Mouse (Mus musculus): Measurements from ENCODE around the gene Cbln1. TPM values are rescaled to one million over a fixed set of nuclear protein-coding genes. Genes with fewer than 3 reads are reported as not detected.
A peak's percentile ranks its signal among the peaks of the same experiment; 100 is the strongest.

Cbln1 gene
- 0.17 and 0.27 TPM in 2 replicates for polyA plus RNA-seq (2016; fragmentation: Nextera tagmentation; extraction: Ambion mirVana)

DNA sequence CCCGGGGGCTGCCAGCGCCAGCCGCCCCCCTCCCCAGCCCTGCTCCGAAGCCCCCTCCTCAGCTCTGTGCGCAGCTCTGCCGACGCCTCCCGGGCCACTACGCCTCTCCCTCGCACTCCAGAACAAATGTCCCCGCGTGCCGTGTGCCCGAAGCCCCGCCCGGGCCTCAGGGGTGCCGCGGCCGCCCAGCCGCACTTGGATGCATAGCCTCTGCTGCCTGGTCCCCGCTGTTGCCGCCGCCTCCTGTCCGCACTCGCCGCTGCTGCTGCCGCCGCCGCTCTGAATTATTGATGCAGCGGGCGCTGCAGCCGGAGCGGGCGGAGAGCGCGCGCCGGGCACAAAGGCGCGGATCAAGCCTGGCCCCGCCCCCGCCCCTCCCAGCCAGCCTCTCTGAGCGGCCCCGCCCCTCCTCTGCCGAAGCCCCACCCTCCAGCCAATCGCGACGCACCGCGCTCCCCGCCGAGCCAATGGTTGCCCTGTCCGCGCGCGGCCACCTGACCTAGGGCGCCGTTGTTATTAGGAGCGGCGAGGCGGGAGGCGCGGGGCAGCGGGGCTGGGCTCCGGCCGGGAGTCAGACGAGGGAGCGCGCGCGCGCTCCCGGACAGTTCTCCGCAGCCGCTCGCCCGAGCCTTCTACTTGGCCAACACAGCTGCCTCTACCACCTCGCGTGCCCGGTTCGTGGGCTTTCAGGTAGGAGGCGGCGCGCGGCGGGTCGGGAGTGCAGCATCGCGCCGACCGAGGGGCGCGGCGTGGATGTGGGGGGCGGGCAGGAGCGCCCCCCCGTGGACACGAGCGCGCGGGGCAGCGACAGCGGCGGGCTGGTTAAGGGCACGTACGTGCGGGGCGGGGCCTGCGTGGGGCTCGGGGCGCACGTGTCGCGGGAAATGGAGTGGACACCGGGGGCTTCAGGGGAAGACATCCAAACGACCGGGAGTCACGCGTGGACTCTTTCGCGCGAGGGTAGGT, at the start of gene Cbln1:
Cbln1 (minus strand) TSS at position 339 of the 966 bp plus-strand sequence.
- WGBS, result under 1% methylated on average over 118 of the region's 122 CpGs
- ATAC-seq (ENCODE audit: insufficient number of reproducible peaks, low FRiP score), result peak; percentile 92

DNA sequence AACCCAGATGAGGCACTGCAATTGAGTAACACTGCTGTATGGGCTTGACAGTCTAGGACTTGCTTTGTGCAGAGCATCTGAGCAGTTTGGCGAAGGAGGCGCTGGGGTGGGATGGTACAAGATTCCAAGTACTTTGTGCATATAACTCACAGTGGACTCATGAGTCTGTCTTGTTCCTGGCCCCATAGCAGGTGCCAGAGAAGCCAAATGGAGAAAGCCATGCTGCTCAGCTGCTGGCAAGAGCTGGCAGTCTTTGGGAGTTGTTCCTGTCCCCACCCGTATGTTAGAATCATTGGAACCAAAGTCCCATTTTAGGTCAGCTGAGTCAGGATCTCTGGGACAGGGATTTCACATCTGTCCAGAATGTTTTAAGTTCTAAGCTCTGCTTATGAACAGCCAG, 44.7 kb upstream of the Cbln1 start:
- Histone ChIP-seq H3K4me2 (no peak overlapping the region), H3K27me3 (replicated peaks) (no peaks in the 10 kb centered on the region), H3K9me3 (replicated peaks) (no peaks in the 10 kb centered on the region), H3K36me3 (no peaks in the 10 kb centered on the region), H3K9ac (no peak overlapping the region), H3K4me1 (replicated peaks) (no peaks in the 10 kb centered on the region), H3K4me3 (no peak overlapping the region), H3K27ac (ENCODE audit: poor library complexity, severe bottlenecking) (no peak overlapping the region)
- WGBS, result 86% methylated on average over 3 of the region's 3 CpGs
- no peak for ATAC-seq (ENCODE audit: insufficient number of reproducible peaks, low FRiP score)

More for the DNA sequence above, at the start of gene Cbln1:
- Histone ChIP-seq H3K4me3 (peak within 1 kb of the TSS; percentile 61), H3K27me3 (replicated peaks) (peaks cover 85% of the 10 kb centered on the region), H3K27ac (ENCODE audit: poor library complexity, severe bottlenecking) (no peak within 1 kb of the TSS), H3K36me3 (no peaks in the 10 kb centered on the region), H3K4me1 (replicated peaks) (peaks cover 42% of the 10 kb centered on the region), H3K9me3 (replicated peaks) (no peaks in the 10 kb centered on the region), H3K9ac (peak within 1 kb of the TSS; percentile 38; the same call in 1 of the 2 replicates), H3K4me2 (peak within 1 kb of the TSS; percentile 99)

DNA sequence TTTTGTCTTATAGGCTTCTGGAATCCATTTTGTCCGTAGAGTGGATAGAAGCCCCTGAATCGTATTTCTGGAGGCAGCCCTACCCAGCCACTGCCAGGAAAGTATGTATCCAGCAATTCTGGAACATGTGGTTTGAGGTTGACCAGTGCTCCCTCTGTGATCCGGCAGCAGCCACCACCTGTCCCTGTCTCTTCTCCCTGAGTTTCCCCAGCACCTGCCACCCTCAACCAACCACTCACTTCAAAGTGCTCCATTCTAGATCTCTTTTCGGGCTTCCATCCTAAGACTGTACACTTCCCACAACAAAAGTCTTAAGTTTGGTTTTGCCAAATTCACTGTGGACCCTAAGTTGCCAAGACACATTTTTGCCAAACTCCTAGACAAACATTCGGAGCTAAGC, 41.4 kb upstream of the Cbln1 start:
- no peaks in the 10 kb centered on the region for H3K9me3 ChIP-seq (replicated peaks)
- WGBS, result 79% methylated on average over 5 of the region's 5 CpGs
- no peak overlapping the region for H3K27ac ChIP-seq (ENCODE audit: poor library complexity, severe bottlenecking)
- no peaks in the 10 kb centered on the region for H3K4me1 ChIP-seq (replicated peaks)
- no peak overlapping the region for H3K9ac ChIP-seq
- ATAC-seq (ENCODE audit: insufficient number of reproducible peaks, low FRiP score), result no peak
- H3K4me2 ChIP-seq, result no peak overlapping the region
- H3K4me3 ChIP-seq, result no peak overlapping the region
- H3K27me3 ChIP-seq (replicated peaks), result no peaks in the 10 kb centered on the region
- no peaks in the 10 kb centered on the region for H3K36me3 ChIP-seq

DNA sequence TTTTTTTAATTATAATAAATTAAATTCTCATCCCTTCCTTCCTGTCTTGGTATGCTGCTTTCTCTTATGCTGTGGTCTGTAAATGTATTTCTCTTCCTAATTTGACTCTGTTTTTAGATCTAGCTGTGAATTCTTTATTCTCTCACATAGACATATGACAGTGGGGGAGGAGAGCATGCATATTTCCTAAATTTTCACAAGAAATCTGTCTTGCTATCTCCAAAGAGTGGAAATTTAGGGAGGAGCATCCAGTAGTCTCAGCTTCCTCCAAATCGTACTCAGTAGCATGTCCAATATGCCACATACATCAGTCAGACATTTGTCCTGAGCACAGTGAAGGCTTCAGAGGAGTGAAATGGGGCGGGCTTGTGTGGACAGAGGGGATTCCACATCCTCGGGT, 40.9 kb upstream of the Cbln1 start:
- Histone ChIP-seq H3K27me3 (replicated peaks) (no peaks in the 10 kb centered on the region), H3K27ac (ENCODE audit: poor library complexity, severe bottlenecking) (no peak overlapping the region), H3K9me3 (replicated peaks) (no peaks in the 10 kb centered on the region), H3K4me3 (no peak overlapping the region), H3K36me3 (no peaks in the 10 kb centered on the region), H3K4me2 (no peak overlapping the region), H3K9ac (no peak overlapping the region), H3K4me1 (replicated peaks) (no peaks in the 10 kb centered on the region)
- 81% methylated on average over 3 of the region's 3 CpGs for WGBS
- ATAC-seq (ENCODE audit: insufficient number of reproducible peaks, low FRiP score), result no peak

DNA sequence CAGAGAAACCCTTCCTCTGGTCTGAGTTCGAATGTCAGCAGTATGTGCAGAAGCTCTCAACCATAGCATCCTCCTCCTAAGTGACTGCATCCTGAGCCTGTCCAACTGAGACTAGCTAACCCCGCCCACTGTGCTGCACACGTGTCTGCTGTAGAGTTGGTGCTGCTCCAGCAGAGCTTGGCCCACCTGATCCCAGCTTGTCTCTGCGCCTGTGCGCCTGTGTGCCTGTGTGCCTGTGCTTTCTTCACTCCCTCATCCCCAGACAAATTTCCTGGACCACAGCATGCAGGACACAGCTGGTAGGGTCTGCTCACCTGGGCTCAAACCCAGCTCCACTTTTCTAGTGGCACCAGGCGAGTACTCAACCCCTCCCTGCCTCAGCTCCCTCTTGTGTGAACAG, 40.2 kb upstream of the Cbln1 start:
- no peaks in the 10 kb centered on the region for H3K4me1 ChIP-seq (replicated peaks)
- ATAC-seq (ENCODE audit: insufficient number of reproducible peaks, low FRiP score), result no peak
- WGBS, result 84% methylated on average over 6 of the region's 6 CpGs
- no peaks in the 10 kb centered on the region for H3K27me3 ChIP-seq (replicated peaks)
- H3K9ac ChIP-seq, result no peak overlapping the region
- H3K4me2 ChIP-seq, result no peak overlapping the region
- H3K36me3 ChIP-seq, result no peaks in the 10 kb centered on the region
- no peaks in the 10 kb centered on the region for H3K9me3 ChIP-seq (replicated peaks)
- H3K27ac ChIP-seq (ENCODE audit: poor library complexity, severe bottlenecking), result no peak overlapping the region
- H3K4me3 ChIP-seq, result no peak overlapping the region

DNA sequence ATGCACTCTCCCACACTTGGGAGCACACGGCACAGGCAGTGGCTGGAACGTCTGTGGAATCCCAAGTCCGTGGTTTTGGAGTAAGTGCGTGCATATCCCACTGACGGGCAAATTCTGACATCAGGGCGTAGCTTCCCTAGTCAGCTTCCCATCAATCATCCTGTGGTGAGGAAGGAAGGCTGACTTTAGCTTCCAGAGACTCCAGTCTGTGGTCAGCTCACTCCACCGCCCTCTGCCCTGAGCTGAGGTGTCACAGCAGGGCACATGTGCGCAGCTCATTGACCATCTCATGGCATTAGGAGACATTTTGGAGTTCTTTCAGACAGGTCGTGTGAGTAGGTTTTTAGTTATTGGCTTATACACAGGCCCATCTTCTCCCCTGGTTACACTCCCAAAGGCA, 34.6 kb upstream of the Cbln1 start:
- H3K9me3 ChIP-seq (replicated peaks), result no peaks in the 10 kb centered on the region
- no peak overlapping the region for H3K9ac ChIP-seq
- WGBS, result 50% methylated on average over 9 of the region's 9 CpGs
- no peak overlapping the region for H3K4me3 ChIP-seq
- H3K27ac ChIP-seq (ENCODE audit: poor library complexity, severe bottlenecking), result no peak overlapping the region
- no peak for ATAC-seq (ENCODE audit: insufficient number of reproducible peaks, low FRiP score)
- H3K36me3 ChIP-seq, result no peaks in the 10 kb centered on the region
- H3K27me3 ChIP-seq (replicated peaks), result no peaks in the 10 kb centered on the region
- H3K4me2 ChIP-seq, result no peak overlapping the region
- H3K4me1 ChIP-seq (replicated peaks), result no peaks in the 10 kb centered on the region

DNA sequence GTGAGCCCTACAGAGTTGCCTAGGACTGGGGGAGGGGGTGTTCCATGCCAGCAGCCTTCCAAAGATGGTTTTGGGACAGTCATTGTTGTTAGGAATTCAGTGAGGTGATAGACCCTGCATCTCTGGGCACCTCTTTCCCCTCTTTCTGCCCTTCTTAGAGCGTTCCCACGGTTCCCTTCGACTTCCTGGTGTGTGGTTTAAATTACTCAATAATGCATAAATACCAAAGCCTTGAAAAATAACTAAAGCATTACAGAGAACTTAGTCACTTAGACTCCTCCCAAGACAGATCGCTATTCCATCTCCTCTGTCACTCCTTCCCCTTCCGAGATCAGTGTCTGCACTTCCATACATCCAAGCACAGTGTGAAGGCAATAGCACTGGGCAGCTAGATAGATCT, 32.0 kb upstream of the Cbln1 start:
- no peak for ATAC-seq (ENCODE audit: insufficient number of reproducible peaks, low FRiP score)
- no peaks in the 10 kb centered on the region for H3K9me3 ChIP-seq (replicated peaks)
- H3K36me3 ChIP-seq, result no peaks in the 10 kb centered on the region
- no peaks in the 10 kb centered on the region for H3K4me1 ChIP-seq (replicated peaks)
- H3K27ac ChIP-seq (ENCODE audit: poor library complexity, severe bottlenecking), result no peak overlapping the region
- H3K27me3 ChIP-seq (replicated peaks), result no peaks in the 10 kb centered on the region; the same call in 1 of the 2 replicates
- WGBS, result 76% methylated on average over 5 of the region's 5 CpGs
- no peak overlapping the region for H3K4me3 ChIP-seq
- H3K9ac ChIP-seq, result no peak overlapping the region
- H3K4me2 ChIP-seq, result no peak overlapping the region

DNA sequence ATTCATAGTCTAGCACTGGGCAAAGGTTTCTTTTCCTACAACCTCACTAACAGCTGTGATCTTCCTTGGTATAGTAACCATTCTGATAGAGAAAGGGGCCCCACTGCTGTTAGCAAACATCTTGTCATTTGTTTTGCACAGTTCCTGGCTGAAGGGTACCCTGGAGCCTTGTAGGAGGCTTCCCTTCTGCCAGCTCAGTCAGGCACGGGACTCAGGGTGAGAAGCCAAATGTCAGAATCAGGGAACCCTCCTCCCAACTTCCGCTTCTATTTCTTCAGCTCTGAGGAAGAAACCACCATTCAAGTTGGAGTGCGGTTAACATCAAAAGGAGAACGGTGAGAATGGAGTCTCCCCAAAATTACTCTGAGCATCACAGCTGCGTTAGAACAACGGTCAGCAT, 30.3 kb upstream of the Cbln1 start:
- 67% methylated on average over 6 of the region's 6 CpGs for WGBS

DNA sequence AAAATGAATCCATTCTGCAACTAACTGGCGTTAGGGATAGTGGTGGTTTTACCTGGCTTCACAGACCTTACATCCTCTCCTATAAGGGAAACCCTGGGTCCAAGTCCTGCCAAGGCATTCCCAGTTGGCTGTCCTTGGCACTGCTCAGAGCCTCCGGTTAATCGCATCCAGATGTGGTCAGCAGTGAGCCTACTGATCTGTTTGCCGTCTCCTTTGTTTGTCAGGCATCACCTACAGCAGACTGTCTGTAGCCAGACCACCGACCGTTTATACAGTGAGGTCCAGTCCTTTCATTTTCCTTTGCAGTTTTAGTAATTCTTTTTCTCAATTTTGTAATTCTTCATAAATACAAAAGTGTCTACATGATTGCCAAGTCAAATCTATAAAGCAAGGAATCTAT, 25.2 kb upstream of the Cbln1 start:
- Histone ChIP-seq H3K27me3 (replicated peaks) (no peaks in the 10 kb centered on the region; the same call in 1 of the 2 replicates), H3K27ac (ENCODE audit: poor library complexity, severe bottlenecking) (no peak overlapping the region), H3K4me2 (no peak overlapping the region), H3K9ac (no peak overlapping the region), H3K4me3 (no peak overlapping the region), H3K9me3 (replicated peaks) (no peaks in the 10 kb centered on the region), H3K4me1 (replicated peaks) (peaks cover 3% of the 10 kb centered on the region; the same call in 1 of the 2 replicates), H3K36me3 (no peaks in the 10 kb centered on the region)
- WGBS, result 61% methylated on average over 6 of the region's 6 CpGs
- no peak for ATAC-seq (ENCODE audit: insufficient number of reproducible peaks, low FRiP score)

More for the DNA sequence above, 30.3 kb upstream of the Cbln1 start:
- Histone ChIP-seq H3K9ac (no peak overlapping the region), H3K4me1 (replicated peaks) (no peaks in the 10 kb centered on the region), H3K4me2 (no peak overlapping the region), H3K27ac (ENCODE audit: poor library complexity, severe bottlenecking) (no peak overlapping the region), H3K27me3 (replicated peaks) (no peaks in the 10 kb centered on the region; the same call in 1 of the 2 replicates), H3K36me3 (no peaks in the 10 kb centered on the region), H3K9me3 (replicated peaks) (no peaks in the 10 kb centered on the region), H3K4me3 (no peak overlapping the region)
- no peak for ATAC-seq (ENCODE audit: insufficient number of reproducible peaks, low FRiP score)

DNA sequence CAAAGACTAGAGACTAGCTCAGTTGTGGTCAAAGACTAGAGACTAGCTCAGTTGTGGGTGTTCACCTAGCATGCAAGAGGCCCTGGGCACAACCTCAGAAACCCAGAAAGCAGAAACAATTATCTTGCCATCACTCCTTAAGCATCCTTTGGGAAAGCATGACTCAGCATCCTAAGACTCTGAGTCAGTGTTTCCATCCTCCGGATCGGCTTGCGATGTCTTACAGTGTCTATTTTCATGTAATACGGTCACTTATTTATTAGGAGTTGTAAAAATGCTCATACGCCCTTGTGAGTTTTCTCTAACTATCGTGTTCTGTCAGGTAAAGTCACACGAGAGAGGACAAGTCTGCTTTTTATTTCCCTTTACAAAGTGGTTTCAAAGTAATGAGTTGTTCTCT, 24.1 kb upstream of the Cbln1 start:
- Histone ChIP-seq H3K9me3 (replicated peaks) (no peaks in the 10 kb centered on the region), H3K36me3 (no peaks in the 10 kb centered on the region), H3K4me2 (no peak overlapping the region), H3K27me3 (replicated peaks) (no peaks in the 10 kb centered on the region; the same call in 1 of the 2 replicates), H3K4me1 (replicated peaks) (peaks cover 3% of the 10 kb centered on the region; the same call in 1 of the 2 replicates), H3K4me3 (no peak overlapping the region), H3K27ac (ENCODE audit: poor library complexity, severe bottlenecking) (no peak overlapping the region), H3K9ac (no peak overlapping the region)
- ATAC-seq (ENCODE audit: insufficient number of reproducible peaks, low FRiP score), result no peak
- 87% methylated on average over 7 of the region's 7 CpGs for WGBS

DNA sequence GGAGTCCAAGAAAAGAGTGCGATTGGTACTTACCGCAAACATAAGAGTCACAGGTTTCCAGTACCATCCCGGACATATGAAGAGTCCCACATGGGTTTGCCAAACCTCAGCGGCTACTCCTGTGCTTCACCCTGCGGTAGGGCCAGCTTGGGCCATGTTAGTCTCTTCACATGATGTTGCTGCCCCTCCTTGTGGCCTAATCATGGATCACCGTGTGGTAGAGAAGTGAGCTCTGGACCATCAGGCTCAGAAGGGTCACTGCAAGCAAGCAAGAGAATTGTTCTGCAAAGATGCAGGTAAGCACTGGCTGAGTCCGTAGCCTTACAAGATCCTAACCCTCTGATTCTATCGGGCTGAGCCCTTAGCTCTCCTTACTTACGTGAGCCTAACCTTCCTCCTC, 22.5 kb upstream of the Cbln1 start:
- ATAC-seq (ENCODE audit: insufficient number of reproducible peaks, low FRiP score), result no peak
- H3K9me3 ChIP-seq (replicated peaks), result no peaks in the 10 kb centered on the region
- H3K27ac ChIP-seq (ENCODE audit: poor library complexity, severe bottlenecking), result no peak overlapping the region
- H3K27me3 ChIP-seq (replicated peaks), result no peaks in the 10 kb centered on the region
- no peak overlapping the region for H3K9ac ChIP-seq
- WGBS, result 65% methylated on average over 9 of the region's 9 CpGs
- no peak overlapping the region for H3K4me2 ChIP-seq
- H3K4me1 ChIP-seq (replicated peaks), result peaks cover 3% of the 10 kb centered on the region; the same call in 1 of the 2 replicates
- H3K36me3 ChIP-seq, result no peaks in the 10 kb centered on the region
- H3K4me3 ChIP-seq, result no peak overlapping the region
